20 mouse cellular contexts compared by ENCODE assay signal in genomic region chr11:118811404-118811803, GRCm38 (mm10).
"Had no signal": no experiment of that assay in that cellular context is flagged by ENCODE, and none has a peak within 500 bp of the region (broad histone marks: within the 10 kb centered on the region; RNA-seq: fewer than 3 reads in every experiment).

No protein-coding gene starts in this region.

- H3K4me1 ChIP-seq: liver, embryonic 12.5 days; liver, embryonic 15.5 days; lung, embryonic 15.5 days; megakaryocyte, embryonic 14.5 days had no signal

- H3K4me3 ChIP-seq: limb, embryonic 10.5 days; limb, embryonic 13.5 days; liver, embryonic 12.5 days; liver, embryonic 15.5 days; lung, embryonic 15.5 days; megakaryocyte, embryonic 14.5 days had no signal

- H3K27ac ChIP-seq: kidney, postnatal 0 days; limb, embryonic 13.5 days; liver, embryonic 12.5 days; liver, embryonic 15.5 days; lung, embryonic 15.5 days; stomach, postnatal 0 days had no signal

- DNase-seq: kidney, postnatal 25 days; liver; lung, adult 18-20 months; lung, postnatal 10 days; lung, postnatal 36 days; midbrain, embryonic 14.5 days; right cerebral cortex, adult 18-20 months; right cerebral cortex, postnatal 14 days; right cerebral cortex, postnatal 4 days; thymus, adult 2 months; thymus, postnatal 14 days; thymus, postnatal 4 days had no signal

- H3K27me3 ChIP-seq: limb, embryonic 13.5 days; liver, embryonic 12.5 days; liver, embryonic 15.5 days had no signal
